Mouse (Mus musculus) MN1 (cell line): ENCODE measurements at regions not wholly inside any gene's neighbourhood (a gene's known extent, or its start where the extent isn't known, plus 50 kb on each side); places are given as distances from the start of the nearest gene placed in this dataset.
A peak's percentile ranks its signal among the peaks of the same experiment; 100 is the strongest.
"Not testable (repeated sequence)": the region's sequence is repeated elsewhere in the genome, so short reads cannot be mapped to it uniquely, and the experiment has no call there.

Experiments
- DNase-seq: peaks from one replicate; pipeline ENCODE4 v3.0.0-alpha.2; 2016; ENCODE audit warnings: low spot score

DNA sequence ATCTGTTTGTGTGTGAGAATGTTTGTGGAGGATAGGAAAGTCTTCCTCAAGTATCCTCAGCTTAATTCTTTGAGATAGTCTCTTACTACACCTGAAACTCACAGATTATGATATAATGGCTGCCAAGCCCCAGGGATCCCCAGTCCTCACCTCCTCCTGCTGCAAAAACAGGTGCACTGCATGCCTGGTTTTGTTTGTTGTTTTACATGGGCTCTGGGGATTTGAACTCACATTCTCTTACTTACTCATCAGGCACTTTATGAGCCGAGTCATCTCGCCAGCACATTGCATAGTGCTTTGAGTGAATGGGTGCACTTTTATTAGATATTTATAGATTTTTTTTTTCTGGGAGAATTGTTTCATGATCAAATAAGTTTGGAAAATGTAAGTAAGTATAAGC lies 56.3 kb downstream of the Mterf1b start:
- DNase-seq: no peak

DNA sequence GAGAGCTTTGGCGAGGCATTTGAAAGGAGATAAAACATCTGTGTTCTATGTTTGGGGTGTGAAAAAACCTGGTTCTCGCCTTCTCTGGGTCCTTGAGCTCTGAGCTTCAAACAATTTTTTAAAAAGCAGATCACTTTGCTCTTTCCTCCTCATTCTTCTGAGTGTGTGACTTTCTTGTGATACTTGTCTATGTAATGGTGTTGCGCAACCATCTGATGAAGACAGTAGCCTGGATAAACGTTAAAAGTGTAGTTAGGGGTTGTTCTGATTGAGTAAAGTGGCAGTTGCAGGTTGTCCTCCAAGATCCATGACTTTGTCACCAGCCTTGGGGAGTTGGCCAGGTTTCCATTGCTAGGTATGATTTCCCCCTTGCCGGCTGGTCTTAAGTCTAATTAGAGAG lies 62.1 kb downstream of the Mterf1b start:
- not testable (repeated sequence) for DNase-seq

DNA sequence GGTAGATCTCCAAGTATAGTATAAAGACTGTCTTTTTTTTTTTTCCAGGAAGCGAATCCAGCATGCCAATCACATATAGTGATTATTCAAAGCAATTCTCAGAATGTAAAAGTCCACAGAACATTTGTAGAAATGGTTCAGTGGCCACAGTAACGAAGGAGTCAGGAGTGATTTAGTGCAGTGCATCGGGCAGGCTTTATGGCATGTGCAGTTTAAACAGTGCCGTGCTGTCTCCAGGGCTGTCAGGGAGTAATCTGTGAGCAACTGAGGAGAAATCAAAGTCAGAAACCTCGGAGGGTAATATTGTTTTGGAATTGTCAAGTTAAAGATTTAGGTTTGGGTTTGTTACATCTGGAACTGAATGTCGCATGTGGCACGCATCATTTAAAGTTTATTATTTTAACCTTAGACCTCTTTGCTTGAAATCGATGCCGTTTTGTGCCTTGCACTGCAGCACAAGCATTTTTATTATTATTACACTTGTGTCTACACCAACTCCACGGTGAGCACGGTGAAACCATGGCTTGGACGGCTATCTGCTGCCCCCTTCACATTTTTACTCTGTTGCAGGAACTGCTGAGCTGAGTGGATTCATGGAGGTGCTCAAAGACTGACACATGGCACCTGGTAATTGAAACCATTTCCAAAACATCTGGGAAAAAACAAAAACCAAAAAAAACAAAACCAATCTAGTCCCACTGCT lies 65.0 kb downstream of the Mterf1b start:
- DNase-seq: no peak

DNA sequence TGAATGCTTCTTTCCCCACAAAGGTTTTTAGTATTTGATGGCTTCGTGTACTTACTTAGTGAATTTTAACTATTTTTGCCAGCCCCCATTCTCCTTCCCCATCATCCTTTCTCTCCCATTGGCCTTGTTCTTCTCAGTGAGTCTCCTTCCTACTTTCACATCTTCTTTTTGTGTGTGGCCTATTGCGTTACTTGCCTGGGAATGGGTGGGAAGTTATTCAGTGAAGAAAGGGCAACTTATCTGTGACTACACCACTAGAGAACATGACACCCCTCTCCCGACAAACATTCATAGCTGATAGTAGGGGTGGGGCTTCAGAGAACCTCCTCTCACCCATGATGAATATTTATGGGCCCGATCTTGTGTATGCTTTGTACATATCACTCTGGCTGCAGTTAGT lies 67.1 kb downstream of the Mterf1b start:
- no peak for DNase-seq

DNA sequence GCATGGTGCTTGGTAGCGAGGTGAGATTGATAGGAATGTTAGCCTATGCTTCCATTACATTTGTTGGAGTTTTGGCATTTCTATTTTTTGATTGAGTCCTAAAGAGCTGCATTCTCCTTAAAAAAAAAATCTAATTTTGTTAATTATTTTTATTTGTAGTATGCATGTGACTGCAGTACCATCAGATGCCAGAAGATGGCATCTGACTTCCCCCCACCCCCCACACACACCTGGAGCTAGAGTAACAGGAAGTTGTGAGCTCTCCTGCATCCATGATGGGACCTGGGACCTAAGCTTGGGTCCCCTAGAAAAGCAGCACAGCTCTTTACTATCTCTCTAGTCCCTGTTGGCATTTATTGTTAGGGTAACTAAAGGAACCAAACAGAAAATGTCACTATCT lies 70.5 kb downstream of the Mterf1b start:
- no peak for DNase-seq

DNA sequence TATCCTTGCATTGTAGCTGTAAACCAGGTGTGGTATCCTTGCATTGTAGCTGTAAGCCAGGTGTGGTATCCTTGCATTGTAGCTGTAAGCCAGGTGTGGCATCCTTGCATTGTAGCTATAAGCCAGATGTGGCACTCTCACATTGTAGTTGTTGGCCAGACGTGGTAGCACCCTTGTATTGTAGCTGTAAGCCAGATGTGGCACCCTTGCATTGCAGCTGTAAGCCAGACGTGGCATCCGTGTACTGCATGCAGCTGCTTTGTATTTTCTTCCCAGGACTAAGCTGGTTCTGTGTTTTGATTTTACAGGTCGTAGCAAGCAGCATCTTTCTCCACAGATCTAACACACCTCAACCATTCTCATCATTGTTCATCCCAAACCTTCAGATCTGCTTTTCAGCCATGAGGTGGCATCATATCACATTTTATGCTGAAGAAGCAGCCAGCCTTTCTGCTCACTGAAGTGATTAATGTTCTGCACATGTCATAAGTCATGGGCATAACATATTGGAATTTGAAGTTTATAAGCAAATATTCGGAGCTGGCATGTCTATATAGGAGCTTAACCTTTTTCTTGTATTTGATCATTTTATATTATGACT lies 71.5 kb downstream of the Mterf1b start:
- peak; percentile 36 for DNase-seq

DNA sequence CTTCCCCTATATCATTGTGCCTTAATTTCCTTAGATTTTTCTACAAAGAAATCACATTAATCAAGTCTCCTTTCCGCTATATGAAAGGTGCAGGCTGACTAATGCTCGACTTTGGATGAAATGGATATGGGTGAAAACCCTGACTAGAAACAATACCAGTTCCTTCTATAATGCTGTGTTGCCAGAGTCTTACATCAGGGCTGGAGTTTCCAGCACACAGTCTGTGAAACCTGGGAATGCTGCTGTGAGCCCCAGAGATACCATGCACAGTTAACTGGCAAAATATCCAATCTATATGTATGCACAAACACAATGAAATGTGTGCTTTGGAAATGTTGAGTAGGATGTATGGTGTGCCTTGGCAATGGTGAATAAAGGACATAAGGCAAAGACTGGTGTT lies 75.5 kb downstream of the Mterf1b start:
- no peak for DNase-seq

DNA sequence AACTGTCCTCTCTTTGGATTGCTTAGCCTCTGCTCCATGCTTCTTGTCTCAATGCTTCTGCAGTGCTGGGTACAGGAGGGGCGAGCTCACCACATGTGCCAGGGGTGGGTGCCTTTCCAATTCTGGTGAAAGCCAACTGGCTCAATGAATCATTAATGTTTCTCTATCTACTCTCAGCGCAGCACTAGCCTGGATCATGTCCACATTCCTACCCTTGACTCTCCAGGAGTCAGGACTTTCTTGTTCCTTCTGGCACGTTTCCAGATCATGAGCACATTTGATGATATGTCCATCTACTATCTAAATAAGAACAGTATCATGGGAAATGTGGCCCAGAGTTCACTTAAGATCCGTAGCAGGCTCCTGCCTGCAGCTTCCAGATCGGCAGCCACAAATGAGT lies 80.8 kb downstream of the Mterf1b start:
- DNase-seq: peak; percentile 38

DNA sequence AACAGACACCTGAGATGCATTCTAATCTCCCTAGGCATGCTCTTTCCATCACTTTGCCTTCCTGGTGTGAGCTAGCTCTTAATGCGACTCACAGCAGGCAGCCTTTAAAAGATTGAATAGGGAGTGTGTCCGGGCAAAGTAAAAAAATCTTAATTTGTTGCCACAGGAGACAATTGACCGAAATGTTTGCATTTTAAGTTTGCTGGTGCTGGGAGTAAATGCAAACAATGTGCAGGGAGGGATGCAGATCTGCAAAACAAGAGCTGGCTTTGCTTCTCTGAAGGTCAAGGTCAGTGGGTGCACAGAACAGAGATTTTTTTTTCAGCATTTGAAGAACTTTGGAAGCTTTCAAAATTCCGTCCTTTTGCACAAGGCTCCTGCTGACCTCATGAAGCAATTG lies 111.4 kb downstream of the Mterf1b start:
- no peak for DNase-seq

DNA sequence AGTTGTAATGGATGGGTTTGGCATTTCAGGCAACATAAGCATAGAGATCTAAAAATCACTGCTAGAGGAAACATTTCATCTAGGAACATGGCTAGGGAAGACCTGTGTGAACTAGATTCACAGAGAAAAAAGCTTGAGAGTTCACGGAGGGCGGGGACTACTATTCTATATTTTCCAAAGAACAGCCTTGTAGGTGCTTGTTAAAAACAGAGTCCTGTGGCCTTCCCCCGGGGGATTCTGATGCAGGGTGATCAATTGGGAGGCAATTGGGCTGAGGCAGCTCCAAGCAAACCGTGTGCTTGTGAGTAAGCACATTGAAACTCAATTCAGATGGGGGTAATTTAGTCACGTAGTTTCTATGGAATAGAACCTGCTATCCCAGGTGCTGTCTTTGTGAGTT lies 112.0 kb downstream of the Mterf1b start:
- DNase-seq: no peak

DNA sequence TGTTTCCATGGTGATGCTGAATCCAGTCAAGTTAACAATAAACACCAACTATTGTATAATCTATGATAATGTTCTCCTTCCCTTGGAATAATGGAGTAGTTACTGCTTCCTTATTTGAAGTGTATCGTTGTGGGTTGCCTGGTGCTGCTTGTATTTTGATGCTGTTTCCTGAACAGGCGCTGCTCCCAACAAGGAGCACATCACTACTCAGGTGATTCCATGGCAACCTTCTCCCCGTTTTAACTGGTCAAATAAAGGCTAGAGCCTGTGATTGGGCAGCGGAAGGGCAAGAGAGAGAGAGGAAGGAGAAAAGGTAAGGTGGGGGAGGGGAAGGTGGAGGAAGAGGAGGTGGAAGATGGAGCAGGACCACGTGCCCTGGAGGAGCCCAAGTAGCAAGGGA lies 116.3 kb downstream of the Mterf1b start:
- no peak for DNase-seq

DNA sequence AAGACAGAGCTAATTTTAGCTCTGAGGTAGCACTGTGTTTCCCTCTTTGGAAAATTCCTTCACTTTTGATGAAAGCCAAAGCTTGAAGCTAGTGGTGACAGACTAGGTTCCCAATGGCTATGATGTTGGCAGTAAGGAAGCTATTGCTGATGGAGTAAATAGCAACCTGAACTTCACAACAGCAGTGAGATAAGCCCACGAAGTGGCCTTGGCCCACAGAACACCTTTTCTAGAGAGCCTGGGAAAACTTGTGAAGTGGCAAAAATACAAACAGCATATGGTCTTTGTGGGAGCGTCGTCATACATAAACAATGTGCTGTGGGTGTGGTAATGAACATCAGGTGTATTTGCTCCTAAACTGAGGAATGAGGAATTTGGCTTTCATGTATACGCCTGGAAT lies 119.0 kb downstream of the Mterf1b start:
- DNase-seq: no peak

DNA sequence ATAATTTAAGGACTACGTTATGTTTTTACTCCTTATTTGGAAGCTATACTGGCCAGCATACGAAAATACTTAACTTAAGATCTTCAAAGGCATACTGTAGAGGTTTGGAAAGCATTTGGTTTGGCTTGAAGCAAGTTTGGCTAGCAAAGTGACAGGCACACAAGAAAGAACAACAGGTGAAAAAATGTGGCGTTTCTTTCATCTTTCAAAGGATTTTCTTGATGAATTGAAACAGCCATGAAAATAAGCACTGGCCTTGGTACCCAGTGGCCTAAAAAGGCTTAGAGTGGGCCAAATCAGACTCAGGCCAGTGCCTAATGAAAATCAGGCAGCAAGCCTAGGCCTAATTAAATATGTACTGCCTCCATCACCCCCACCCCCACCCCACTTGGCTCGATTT lies 119.4 kb downstream of the Mterf1b start:
- DNase-seq: no peak

DNA sequence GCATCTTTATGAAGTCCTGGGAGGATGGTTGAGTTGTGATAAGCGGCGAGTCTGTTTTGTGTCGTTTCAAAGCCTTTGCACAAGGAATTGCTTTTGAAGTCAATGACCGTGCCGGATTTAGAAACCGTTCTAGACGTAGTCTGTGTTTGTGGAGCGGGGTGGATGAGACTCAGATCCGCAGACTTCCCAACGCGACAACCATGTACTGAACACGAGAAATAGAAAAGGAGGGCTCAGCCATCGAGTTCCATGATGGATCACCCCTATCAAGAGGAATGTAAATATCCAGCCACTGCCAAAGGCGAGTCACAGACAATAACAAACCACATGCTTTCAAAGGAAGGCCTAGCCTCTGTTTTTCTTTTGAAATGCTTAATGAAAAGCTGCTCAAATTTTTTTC lies 120.5 kb downstream of the Mterf1b start:
- no peak for DNase-seq

DNA sequence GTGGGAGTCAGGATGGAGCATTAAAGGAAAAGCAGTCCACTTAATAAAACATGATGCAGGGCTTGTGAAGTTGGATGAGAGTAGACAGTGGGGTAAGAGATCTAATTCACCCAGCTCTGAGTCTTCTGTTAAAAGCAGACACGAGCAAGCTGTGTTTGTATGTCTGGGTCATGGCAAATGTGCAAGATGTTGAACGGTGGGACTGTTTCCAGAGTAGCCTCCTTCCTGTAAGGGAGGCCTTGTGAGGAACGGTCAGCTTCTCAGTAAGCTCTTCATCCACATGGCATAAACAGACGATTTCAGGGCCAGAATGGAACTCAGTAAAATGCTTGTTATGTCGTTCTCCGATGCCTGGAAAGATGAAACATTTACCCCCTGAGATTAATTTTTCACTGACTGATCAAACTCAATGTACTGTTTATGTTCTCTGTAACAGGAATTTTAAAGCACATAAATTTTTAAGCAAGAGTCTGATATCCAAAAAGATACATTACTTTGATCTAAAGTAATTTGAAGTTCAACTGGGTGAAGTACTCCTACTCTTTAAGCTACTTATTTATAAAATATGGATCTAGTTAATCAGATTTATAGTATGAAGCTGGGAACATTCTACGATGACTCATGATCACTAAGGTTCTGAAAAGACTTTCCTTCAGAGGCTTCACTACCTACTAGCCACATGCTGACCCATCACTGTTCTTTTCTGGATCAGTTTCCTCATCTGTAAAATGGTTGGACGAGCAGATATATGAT lies 130.6 kb downstream of the Mterf1b start:
- DNase-seq: no peak

DNA sequence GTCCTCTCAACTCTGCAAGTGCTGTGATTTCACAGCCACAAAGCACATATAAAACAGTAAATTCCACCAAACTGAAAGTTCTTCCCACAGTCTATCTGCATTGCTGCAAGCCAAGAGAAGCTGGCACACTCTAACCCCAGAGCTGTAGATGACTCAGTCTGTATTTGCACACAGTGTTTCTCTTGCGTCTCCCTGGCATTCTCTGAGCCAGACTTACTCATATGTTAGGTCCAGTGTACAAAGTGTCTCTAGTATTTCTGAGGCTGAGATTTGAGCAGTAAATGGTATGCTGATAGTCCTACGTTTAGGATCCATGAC lies 131.2 kb downstream of the Mterf1b start:
- no peak for DNase-seq

DNA sequence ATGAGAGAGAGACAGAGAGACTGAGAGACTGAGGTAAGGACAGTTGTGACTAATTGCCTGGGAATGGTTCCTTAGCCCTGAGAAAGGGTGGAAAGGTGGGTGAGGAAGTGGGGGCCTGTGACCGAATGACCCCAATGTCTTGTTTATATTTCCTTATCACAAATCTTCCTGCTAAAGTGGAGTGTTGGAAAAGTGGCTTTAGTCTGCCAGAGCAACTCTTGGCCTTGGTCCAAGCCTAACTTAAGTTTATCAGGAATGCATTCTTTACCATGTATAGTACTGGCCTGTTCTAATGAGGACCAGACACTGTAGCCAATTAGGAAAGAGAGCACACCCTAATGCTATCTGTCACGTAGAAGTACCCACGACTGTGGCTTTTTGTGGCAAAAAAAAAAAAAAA lies 133.6 kb downstream of the Mterf1b start:
- DNase-seq: peak; percentile 35

DNA sequence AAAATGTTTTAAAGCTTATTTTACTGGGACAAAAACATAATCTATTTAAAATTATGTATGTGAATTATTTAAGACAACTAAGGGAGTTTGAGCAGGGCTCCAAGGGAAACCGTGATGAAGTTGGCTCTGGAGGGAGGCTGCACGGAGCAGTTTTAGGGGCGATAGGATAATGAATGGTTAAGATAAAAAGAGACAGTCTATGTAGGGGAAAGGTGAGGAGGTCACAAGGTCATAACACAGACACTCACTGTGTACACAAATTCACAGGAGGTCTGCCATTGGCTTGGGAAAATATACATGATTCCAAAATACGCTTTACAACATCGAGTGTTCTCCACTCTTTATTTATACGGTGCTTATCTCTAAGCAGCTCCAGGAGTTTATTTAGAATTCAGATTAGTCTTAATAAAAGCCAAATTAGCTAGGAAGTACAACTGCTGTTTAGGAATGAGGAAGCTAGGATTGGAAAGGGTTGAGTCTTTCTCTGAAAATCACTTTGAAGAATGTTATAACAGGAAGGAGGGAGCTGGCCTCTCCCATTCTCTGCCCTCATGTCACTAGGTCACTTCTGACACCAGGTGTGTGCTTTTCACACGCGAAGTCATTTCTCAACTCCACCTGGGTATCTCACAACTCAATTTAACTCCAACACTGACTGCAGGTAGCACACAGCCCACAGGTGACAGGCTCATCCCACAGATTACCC lies 134.3 kb downstream of the Mterf1b start:
- no peak for DNase-seq

DNA sequence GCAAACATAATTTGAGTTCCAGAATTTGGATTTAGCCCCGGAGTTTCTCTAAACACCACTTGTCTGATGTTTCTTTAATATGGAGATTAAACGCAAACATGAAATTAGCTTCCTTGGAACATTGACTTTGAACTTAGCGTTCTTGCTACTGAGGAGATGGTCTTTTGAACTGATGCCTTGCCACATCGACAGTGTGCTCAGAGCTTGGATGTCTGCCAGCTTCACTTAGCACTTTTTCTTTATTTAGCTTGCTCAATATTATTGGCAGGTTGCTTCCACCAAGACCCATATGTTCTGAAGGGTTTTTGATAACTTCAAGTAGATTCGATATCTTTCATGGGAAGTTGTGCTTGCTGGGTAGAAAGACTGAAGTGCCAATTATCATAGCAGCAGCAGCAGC lies 143.5 kb downstream of the Mterf1b start:
- DNase-seq: no peak

DNA sequence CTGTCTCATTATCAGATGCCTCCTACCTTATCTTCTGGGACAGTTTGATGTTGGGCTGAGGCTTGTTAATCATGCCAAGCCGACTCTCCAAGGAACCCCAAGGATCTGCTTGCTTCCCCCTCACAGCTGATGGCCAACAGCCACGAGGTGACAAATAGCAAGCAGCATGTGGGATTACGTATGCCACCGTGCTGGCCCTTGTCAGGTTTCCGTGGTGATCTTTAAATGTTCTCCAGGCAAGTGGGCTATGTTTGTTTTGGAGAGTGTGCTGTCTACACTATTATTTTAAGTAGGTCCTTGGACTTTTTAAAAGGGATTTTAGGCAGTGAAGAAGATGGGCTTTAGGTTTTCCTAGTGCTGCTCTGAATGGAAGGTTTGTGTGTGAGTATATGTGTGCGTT lies 149.8 kb downstream of the Mterf1b start:
- DNase-seq: no peak

DNA sequence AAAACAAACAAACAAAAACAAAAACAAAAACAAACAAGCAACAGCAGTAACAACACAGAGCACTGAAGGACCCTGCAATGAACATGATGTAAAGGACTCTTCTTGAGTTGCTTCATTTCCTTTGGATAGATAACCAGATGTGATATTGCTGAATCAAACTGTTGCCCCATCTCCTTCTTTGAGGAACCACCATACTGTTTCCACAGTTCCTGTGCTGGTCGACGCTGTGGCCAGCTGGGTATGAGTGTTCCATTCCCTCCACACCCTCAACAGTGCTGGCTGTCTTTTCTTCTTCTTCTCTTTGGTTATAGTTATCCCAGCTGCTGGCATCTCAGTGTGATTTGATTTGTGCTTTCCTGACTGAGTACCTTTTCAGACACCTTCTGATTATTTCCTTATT lies 152.3 kb downstream of the Mterf1b start:
- no peak for DNase-seq

DNA sequence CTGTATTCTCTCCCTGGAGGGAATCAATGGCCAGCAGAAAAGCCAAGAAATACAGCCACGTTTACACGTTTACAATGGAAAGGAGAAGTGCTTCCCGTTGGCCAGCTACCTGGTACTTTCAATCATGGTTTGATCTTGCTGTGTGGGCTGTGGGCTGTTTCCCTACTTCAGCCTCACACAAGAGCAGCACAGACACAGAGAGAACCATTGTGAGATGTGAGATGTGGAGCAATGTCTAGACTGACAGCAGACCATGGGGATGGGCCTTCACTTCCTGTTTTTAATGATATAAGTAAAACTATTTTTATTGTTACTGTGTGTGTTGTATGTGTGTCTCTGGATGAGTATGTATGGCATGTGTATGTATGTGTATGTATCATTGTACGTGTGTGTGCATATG lies 156.2 kb downstream of the Mterf1b start:
- no peak for DNase-seq

DNA sequence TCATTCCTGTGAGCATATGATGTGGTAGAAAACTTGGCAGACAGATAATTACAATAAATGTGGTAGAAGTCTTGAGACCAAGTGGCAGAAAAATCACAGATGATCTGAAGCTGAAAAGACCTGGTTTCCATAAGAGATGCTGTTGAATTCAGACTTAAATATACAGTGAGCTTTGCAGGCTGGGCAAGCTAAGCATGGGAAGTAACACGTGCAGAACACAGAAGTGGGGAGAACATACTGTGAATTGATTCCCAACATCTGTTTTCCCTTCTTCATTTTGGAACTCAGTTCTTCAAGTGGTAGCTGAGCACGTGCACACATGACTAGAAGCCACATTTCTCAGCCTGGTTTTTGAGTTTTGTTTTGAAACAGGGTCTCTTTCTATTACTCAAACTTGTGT lies 157.8 kb downstream of the Mterf1b start:
- no peak for DNase-seq
